Mouse (Mus musculus) cerebellum, postnatal 25 days (tissue): ENCODE measurements around the gene Mup14.
"Not testable (repeated sequence)": the region's sequence is repeated elsewhere in the genome, so short reads cannot be mapped to it uniquely, and the experiment has no call there.

Source experiments
- DNase-seq, 2 experiments: peaks; one replicate each; pipeline ENCODE4 v3.0.0; 2021; ENCODE audit warnings: mixed read lengths in 2 of 2

Mup14 gene

DNA sequence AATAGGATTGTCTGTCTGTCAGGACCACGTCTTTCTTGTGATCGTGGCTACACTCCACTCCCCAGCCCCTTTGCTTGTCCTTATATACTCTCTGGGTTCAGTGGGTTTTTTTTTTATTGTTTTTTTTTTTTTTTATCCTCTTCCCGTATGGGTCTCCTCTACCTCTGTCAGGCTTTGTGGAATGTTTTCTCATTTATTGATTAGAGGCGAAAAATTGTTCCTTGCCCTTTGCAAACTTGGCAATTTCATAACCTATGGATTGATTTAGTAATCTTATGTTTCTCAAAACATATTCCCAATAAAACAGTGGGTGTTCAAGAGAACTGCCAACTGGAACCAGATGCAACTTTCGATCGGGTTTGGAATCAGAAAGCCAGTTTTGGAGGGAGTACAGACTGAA is at the start of gene Mup14:
Mup14 (minus strand) TSS at position 101 of the 400 bp plus-strand sequence.
- not testable (repeated sequence) for DNase-seq

DNA sequence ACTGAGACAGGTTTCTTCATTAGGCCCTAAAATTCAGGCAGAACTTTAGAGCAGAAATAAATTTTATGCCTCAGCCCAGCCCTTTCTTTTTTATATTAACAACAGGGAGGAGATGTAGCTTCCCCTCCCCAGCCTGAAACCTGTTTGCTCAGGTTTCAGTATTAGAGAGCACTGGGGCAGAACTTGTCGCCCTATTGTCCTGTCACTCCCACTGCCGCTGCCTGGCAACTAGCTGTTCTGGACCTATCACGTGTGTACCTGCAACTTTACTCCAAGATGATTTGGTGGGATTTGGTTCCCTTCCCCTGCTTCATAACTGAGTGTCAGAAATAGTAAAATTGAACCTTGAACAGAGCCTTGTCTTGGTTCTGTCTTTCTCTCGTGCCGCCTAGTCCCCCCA is 34.3 kb upstream of the Mup14 start:
- DNase-seq, result not testable (repeated sequence)
